Mouse (Mus musculus): ENCODE results near the gene Camk2n2.

DNA sequence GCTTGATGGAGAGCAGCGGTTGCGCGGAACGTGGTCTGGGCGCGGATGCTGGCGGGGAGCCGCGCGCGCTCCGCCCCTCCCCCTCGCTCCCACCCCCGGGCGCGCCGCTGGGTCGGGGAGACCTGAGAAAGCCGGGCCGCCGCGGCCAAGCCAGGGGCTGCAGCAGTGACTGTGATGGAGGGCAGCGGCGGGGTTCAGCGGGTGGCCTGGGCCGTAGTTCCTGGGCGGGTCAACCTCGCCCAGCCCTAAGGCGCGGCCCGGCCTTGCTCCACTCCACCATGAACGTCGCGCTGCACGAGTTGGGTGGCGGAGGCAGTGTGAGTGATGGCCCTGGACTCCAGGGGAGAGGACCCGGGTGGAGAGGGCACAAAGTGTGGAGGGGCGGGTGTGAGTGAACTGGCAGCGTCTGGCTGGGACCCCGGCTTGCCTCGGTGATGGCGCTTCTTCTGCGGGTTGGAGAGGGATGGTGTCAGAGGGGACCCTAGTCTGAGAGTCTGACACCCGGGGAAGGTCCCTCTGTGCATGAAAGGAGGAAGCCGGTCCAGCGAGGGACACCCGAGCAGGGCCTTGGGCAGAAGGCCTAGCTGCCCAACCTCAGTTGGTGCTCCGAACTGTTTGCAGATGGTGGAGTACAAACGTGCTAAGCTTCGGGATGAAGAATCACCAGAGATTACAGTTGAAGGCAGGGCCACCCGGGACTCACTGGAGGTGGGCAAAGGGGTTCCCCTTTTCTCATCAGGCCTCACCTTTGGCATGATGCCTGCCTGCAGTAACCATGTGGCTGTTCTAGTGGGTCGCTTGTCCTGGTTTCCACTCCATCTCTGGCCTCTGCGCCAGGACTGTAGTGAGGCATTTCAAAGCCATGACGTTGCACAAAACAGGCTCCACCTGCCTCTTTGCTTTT lies 8.9 kb upstream of the Camk2n2 start, which contains the start of gene Ece2:
- TF ChIP-seq CTCF (IDR thresholded peaks at IDR 0.05; ENCODE audit: extremely low read depth, insufficient read depth, insufficient read length, insufficient replicate concordance) (no peak), POLR2A (IDR thresholded peaks at IDR 0.05; ENCODE audit: low read depth, low read length) (no peak)
